Mouse (Mus musculus): ENCODE measurements around the gene Rarres2.

GRCm38 (mm10) chr6:48593158-48594042, 20.8 kb upstream of the Rarres2 start, which contains the start of the genes Repin1 and Gm44965:
- TF ChIP-seq CTCF (IDR thresholded peaks at IDR 0.05; ENCODE audit: borderline replicate concordance, control insufficient read depth, extremely low read depth, insufficient read depth, low read length, poor library complexity) (no peak), POLR2A (IDR thresholded peaks at IDR 0.05; ENCODE audit: control insufficient read depth, extremely low read depth, insufficient read depth, low read length, poor library complexity) (0 out of 2 replicates have a peak, but pooled peaks have one; percentile 38)
